Mouse (Mus musculus) kidney, adult 2 months (tissue): ENCODE data around the gene Tardbp.

Experiments
- CTCF ChIP-seq: fragments of 200-500 bp; conservative IDR thresholded peaks from 2 replicates; pipeline ENCODE4 v1.5.1; 2011; ENCODE audit warnings: low read depth, mild to moderate bottlenecking, control low read depth, low read length, moderate library complexity, mixed read lengths; ENCODE audit not compliant: insufficient read depth, insufficient read length
- POLR2A ChIP-seq: fragments of 200-500 bp; IDR thresholded peaks from one replicate; pipeline ENCODE4 v1.6.1; 2011; ENCODE audit warnings: low read depth, low read length, control low read depth

DNA sequence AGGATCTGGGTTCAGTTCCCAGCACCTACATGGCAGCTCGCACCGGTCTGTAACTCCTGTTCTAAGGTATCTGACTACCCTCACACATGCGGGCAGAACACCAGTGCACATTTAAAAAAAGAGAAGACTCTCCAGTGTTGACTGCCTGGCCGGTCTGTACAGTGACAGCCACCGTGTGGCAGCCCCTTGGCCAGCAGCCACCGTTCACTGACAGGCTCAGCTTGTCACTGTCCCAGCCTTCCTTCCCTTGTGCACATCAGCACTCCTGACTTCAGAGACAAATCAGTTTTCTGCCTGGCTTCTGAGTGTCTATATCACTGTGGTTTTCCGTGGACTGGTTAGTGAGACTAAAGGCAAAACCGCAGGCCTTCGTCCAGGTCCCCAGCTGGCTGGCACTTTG, 38.0 kb downstream of the Tardbp start:
- no peak for TF ChIP-seq CTCF
- TF ChIP-seq POLR2A: no peak
